Mouse (Mus musculus) embryonic facial prominence, embryonic 13.5 days (tissue): ENCODE data around the gene Csdc2. TPM values are rescaled to one million over a fixed set of nuclear protein-coding genes. Genes with fewer than 3 reads are reported as not detected.

Experiments
- ATAC-seq: fragments of 200-750 bp; cut with Nextera tagmentation; 2 replicates; pipeline ENCODE4 v1.8.0; 2017; ENCODE audit warnings: low read depth; ENCODE audit not compliant: insufficient number of reproducible peaks, insufficient read depth, low FRiP score, low TSS enrichment
- H3K27ac ChIP-seq: fragments of 300-500 bp; sonication (generic); 2 replicates; pipeline ENCODE4 v1.5.1; 2015; ENCODE audit warnings: moderate library complexity, mild to moderate bottlenecking, inconsistent platforms
- H3K27me3 ChIP-seq: fragments of 300-500 bp; sonication (generic); 2 replicates; pipeline ENCODE4 v1.6.1; 2015; ENCODE audit warnings: mild to moderate bottlenecking, inconsistent platforms
- H3K36me3 ChIP-seq: fragments of 300-500 bp; sonication (generic); 2 replicates; pipeline ENCODE4 v1.6.1; 2015; ENCODE audit warnings: mild to moderate bottlenecking, inconsistent platforms
- H3K4me1 ChIP-seq: fragments of 300-500 bp; sonication (generic); 2 replicates; pipeline ENCODE4 v1.6.1; 2015; ENCODE audit warnings: inconsistent platforms
- H3K4me2 ChIP-seq: fragments of 300-500 bp; sonication (generic); 2 replicates; pipeline ENCODE4 v1.6.1; 2015; ENCODE audit warnings: moderate library complexity, mild to moderate bottlenecking, inconsistent platforms
- H3K4me3 ChIP-seq: fragments of 300-500 bp; sonication (generic); 2 replicates; pipeline ENCODE4 v1.5.1; 2015; ENCODE audit warnings: mild to moderate bottlenecking, inconsistent platforms
- H3K9ac ChIP-seq: fragments of 300-500 bp; sonication (generic); 2 replicates; pipeline ENCODE4 v1.6.1; 2015; ENCODE audit warnings: mild to moderate bottlenecking, inconsistent platforms
- H3K9me3 ChIP-seq: fragments of 300-500 bp; sonication (generic); 2 replicates; pipeline ENCODE4 v1.6.1; 2016; ENCODE audit warnings: inconsistent platforms
- WGBS: fragments of 180-500 bp; shearing (Covaris S2); methylation state at CpG from one replicate; pipeline ENCODE4 v1.1.7; 2015; ENCODE audit warnings: mixed read lengths; 5-methylcytosine and 5-hydroxymethylcytosine counted together
- polyA plus RNA-seq: library from polyadenylated mRNA; unstranded; fragments of >200 nt; fragmentation: Nextera tagmentation; extraction: Ambion mirVana; gene quantifications from 2 replicates; pipeline ENCODE4 v1.2.1, GENCODE M21; 2015

The Csdc2 gene
- polyA plus RNA-seq: 10.9 and 11.4 TPM in 2 replicates

DNA sequence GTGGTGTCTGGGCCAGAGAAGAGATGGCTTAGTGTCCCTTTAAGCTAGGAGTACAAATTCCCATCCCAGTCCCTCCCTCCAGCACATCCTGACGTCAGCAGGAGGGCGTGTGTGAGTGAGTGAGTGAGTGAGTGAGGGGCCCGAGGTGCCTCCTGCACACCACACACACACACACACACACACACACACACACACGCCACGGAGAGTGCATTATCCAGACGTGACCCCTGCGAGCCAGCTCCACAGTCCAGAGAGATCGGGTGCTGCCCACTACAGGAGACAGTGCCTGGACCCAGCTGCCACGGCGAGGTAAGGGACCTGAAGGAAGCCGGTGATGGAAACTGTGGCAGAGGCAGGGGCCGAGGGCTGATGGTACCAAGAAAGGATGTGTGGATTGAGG lies at the start of gene Csdc2:
Gene Csdc2 (plus strand): TSS at position 81 of the 400 bp plus-strand sequence.
- Histone ChIP-seq H3K36me3 (no peaks in the 10 kb centered on the region), H3K4me3 (peak within 1 kb of the TSS; percentile 51), H3K9ac (peak within 1 kb of the TSS; percentile 67), H3K27ac (peak within 1 kb of the TSS; percentile 2; the same call in 1 of the 2 replicates), H3K27me3 (peaks cover 4% of the 10 kb centered on the region; the same call in 1 of the 2 replicates), H3K9me3 (no peaks in the 10 kb centered on the region), H3K4me1 (peaks cover 21% of the 10 kb centered on the region), H3K4me2 (peak within 1 kb of the TSS; percentile 71)
- WGBS: 1% methylated on average over 12 of the region's 12 CpGs
- peak; percentile 59; the same call in 1 of the 2 replicates for ATAC-seq

GRCm38 (mm10) chr15:81886795-81887550 lies 49.6 kb upstream of the Csdc2 start:
- Histone ChIP-seq H3K27me3 (no peaks in the 10 kb centered on the region), H3K4me1 (no peaks in the 10 kb centered on the region), H3K4me2 (no peak overlapping the region), H3K27ac (no peak overlapping the region), H3K36me3 (peaks cover 45% of the 10 kb centered on the region), H3K4me3 (no peak overlapping the region), H3K9ac (no peak overlapping the region), H3K9me3 (no peaks in the 10 kb centered on the region)
- WGBS: 89% methylated on average over 6 of the region's 6 CpGs
- ATAC-seq: no peak

GRCm38 (mm10) chr15:81889175-81889574 lies 47.4 kb upstream of the Csdc2 start:
- no peak overlapping the region for H3K4me3 ChIP-seq
- H3K4me1 ChIP-seq: no peaks in the 10 kb centered on the region
- no peaks in the 10 kb centered on the region for H3K27me3 ChIP-seq
- H3K9me3 ChIP-seq: no peaks in the 10 kb centered on the region
- no peak overlapping the region for H3K9ac ChIP-seq
- no peak overlapping the region for H3K27ac ChIP-seq
- no peak for ATAC-seq
- H3K4me2 ChIP-seq: no peak overlapping the region
- peaks cover 62% of the 10 kb centered on the region for H3K36me3 ChIP-seq
- 92% methylated on average over 7 of the region's 7 CpGs for whole genome bisulfite sequencing

GRCm38 (mm10) chr15:81891140-81891802 lies 45.3 kb upstream of the Csdc2 start:
- Histone ChIP-seq H3K9ac (no peak overlapping the region), H3K4me2 (no peak overlapping the region), H3K36me3 (peaks cover 80% of the 10 kb centered on the region), H3K9me3 (no peaks in the 10 kb centered on the region), H3K27me3 (no peaks in the 10 kb centered on the region), H3K4me3 (no peak overlapping the region), H3K27ac (no peak overlapping the region), H3K4me1 (no peaks in the 10 kb centered on the region)
- no peak for ATAC-seq
- WGBS: 91% methylated on average over 7 of the region's 7 CpGs

- ATAC-seq: no peak
- peaks cover 87% of the 10 kb centered on the region for H3K36me3 ChIP-seq
- H3K27me3 ChIP-seq: no peaks in the 10 kb centered on the region
- H3K9ac ChIP-seq: no peak overlapping the region
- no peaks in the 10 kb centered on the region for H3K4me1 ChIP-seq
- H3K4me2 ChIP-seq: no peak overlapping the region
- WGBS: 93% methylated on average over 8 of the region's 8 CpGs
- no peak overlapping the region for H3K4me3 ChIP-seq
- no peaks in the 10 kb centered on the region for H3K9me3 ChIP-seq
- H3K27ac ChIP-seq: no peak overlapping the region
These were observed 44.6 kb upstream of the Csdc2 start for GRCm38 (mm10) chr15:81891822-81892580.

DNA sequence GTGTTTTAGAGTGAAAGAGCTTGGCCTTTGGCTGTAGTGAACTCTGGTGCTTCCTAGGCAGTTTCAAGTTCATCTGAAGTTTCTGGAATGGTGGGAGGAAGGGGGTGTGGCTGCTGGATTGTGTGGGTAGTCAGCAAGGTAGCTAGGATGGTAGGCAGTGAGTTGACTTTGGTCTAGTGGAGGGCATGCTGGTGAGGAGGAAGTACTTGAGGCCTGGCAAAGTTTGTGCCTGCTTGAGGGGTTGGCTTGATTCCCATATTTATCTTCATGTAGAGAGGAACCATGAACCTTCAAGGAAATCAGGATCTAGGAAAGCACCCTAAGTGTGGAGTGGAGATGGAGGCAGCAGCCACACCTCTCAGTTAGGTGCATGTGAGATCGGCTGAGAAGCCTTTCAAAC lies 42.6 kb upstream of the Csdc2 start:
- H3K4me1 ChIP-seq: no peaks in the 10 kb centered on the region

GRCm38 (mm10) chr15:81896407-81896806 lies 40.2 kb upstream of the Csdc2 start:
- Histone ChIP-seq H3K4me1 (no peaks in the 10 kb centered on the region), H3K27ac (no peak overlapping the region), H3K4me2 (no peak overlapping the region), H3K36me3 (peaks cover 85% of the 10 kb centered on the region), H3K9me3 (no peaks in the 10 kb centered on the region), H3K27me3 (no peaks in the 10 kb centered on the region), H3K4me3 (no peak overlapping the region), H3K9ac (peak overlapping the region; percentile 36; the same call in 1 of the 2 replicates)
- no peak for ATAC-seq
- WGBS: 87% methylated on average over 2 of the region's 2 CpGs

More for the DNA sequence above, 42.6 kb upstream of the Csdc2 start:
- Histone ChIP-seq H3K4me2 (no peak overlapping the region), H3K27me3 (no peaks in the 10 kb centered on the region), H3K27ac (no peak overlapping the region), H3K9ac (no peak overlapping the region), H3K9me3 (no peaks in the 10 kb centered on the region), H3K36me3 (peaks cover 88% of the 10 kb centered on the region), H3K4me3 (no peak overlapping the region)
- WGBS: 89% methylated on average over 1 of the region's 1 CpGs
- no peak for ATAC-seq

DNA sequence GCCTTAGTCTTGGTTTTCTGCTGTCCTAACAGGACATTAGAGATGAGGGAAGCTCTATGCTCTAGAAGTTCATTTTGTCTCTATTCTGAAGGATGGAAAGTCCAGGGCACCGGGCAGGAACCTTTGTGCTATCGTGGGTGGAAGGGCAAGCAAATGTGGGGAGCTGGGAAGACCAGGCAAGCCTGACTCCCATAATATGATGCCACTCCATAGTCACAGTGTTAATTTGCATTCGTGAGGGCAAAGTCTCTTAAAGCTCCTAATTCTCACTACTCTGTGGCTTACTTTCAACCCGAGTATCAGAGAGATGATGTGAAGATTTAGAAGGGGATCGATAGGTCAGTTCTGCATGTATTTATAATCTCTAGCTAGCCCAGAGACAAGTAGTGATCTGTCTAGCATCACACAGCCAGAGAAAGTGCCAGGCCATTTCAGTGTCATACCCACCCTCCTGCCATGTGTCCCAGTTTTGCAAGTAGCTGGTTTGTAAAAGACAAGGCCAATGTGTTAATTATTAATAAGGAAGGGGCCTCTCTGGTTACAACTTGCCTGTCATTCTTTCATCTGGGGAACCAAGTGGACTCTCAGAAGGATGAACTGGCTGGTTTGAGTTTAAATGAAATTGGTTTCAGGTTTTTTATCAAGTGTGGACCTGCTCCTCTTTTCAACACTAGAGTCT lies 38.8 kb upstream of the Csdc2 start:
- Histone ChIP-seq H3K27ac (no peak overlapping the region), H3K9me3 (no peaks in the 10 kb centered on the region), H3K9ac (no peak overlapping the region), H3K27me3 (no peaks in the 10 kb centered on the region), H3K4me1 (no peaks in the 10 kb centered on the region), H3K4me2 (no peak overlapping the region), H3K36me3 (peaks cover 87% of the 10 kb centered on the region), H3K4me3 (no peak overlapping the region)
- WGBS: 91% methylated on average over 5 of the region's 5 CpGs
- ATAC-seq: no peak

- no peak overlapping the region for H3K9ac ChIP-seq
- H3K36me3 ChIP-seq: peaks cover 90% of the 10 kb centered on the region
- no peak overlapping the region for H3K27ac ChIP-seq
- 93% methylated on average over 2 of the region's 2 CpGs for WGBS
- no peaks in the 10 kb centered on the region for H3K4me1 ChIP-seq
- no peaks in the 10 kb centered on the region for H3K27me3 ChIP-seq
- H3K9me3 ChIP-seq: no peaks in the 10 kb centered on the region
- no peak overlapping the region for H3K4me3 ChIP-seq
- no peak overlapping the region for H3K4me2 ChIP-seq
- no peak for ATAC-seq
These were observed 37.8 kb upstream of the Csdc2 start for GRCm38 (mm10) chr15:81898751-81899150.

- WGBS: 34% methylated on average over 2 of the region's 2 CpGs
- Histone ChIP-seq H3K4me2 (no peak overlapping the region), H3K4me1 (no peaks in the 10 kb centered on the region), H3K36me3 (peaks cover 96% of the 10 kb centered on the region), H3K27me3 (no peaks in the 10 kb centered on the region), H3K27ac (no peak overlapping the region), H3K9ac (no peak overlapping the region), H3K4me3 (no peak overlapping the region), H3K9me3 (no peaks in the 10 kb centered on the region)
- ATAC-seq: no peak
These were observed 31.6 kb upstream of the Csdc2 start for GRCm38 (mm10) chr15:81904939-81905338.

DNA sequence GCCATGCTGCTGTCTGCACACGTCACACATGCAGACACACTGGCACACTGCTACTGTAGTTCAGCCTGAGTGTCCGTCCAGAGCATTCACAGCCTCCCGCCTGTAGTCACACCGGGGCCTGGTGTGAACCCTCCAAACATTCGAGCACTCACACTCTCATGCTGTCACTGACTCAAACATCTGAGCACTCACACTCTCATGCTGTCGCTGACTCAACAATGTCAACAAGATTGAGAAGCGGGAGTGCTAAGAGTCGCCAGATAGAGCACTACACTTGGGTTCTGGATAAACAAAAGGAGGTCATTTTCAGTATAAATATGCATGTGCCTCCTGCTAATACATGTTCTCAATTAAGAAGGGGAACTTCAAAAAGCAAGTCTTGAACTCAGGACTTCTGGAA lies 28.6 kb upstream of the Csdc2 start:
- Histone ChIP-seq H3K4me1 (no peaks in the 10 kb centered on the region), H3K4me2 (no peak overlapping the region), H3K27ac (no peak overlapping the region), H3K36me3 (peaks cover 96% of the 10 kb centered on the region), H3K9ac (no peak overlapping the region), H3K9me3 (no peaks in the 10 kb centered on the region), H3K4me3 (no peak overlapping the region), H3K27me3 (no peaks in the 10 kb centered on the region)
- ATAC-seq: no peak
- WGBS: 94% methylated on average over 8 of the region's 8 CpGs
